Mouse (Mus musculus): ENCODE measurements around the gene F2r. TPM values are rescaled to one million over a fixed set of nuclear protein-coding genes. Genes with fewer than 3 reads are reported as not detected.

Gene F2r
- polyA plus RNA-seq, 2 experiments = 38.5 to 77.2 TPM

- 89% methylated on average over 10 of the region's 10 CpGs for WGBS
- ATAC-seq (ENCODE audit: low FRiP score, low read depth) (no peak), DNase-seq (ENCODE audit: low spot score) (no peak)
- no peak overlapping the region for H3K4me2 ChIP-seq (replicated peaks; ENCODE audit: low read depth, low read length, severe bottlenecking)
- no peak for TF ChIP-seq POLR2A (IDR thresholded peaks at IDR 0.05; ENCODE audit: borderline replicate concordance, extremely low read depth, insufficient read depth, insufficient read length)
- H3K27ac ChIP-seq (replicated peaks; ENCODE audit: low read depth, low read length) = no peak overlapping the region
- H3K27me3 ChIP-seq (ENCODE audit: control insufficient read depth, insufficient read depth, low read length) = no peaks in the 10 kb centered on the region
- no peak overlapping the region for H3K9ac ChIP-seq (ENCODE audit: low read depth, low read length, severe bottlenecking)
- no peaks in the 10 kb centered on the region for H3K4me1 ChIP-seq (ENCODE audit: control insufficient read depth, insufficient read depth, low read length)
- H3K9me3 ChIP-seq (ENCODE audit: control insufficient read depth, low read length) = no peaks in the 10 kb centered on the region
- no peak overlapping the region for H3K4me3 ChIP-seq (replicated peaks; ENCODE audit: low read length)
- H3K36me3 ChIP-seq (ENCODE audit: control insufficient read depth, insufficient read depth, low read length) = peaks cover 10% of the 10 kb centered on the region
Measured at GRCm38 (mm10) chr13:95597578-95597977, 20.7 kb downstream of the F2r start.

- no peak for ATAC-seq (ENCODE audit: low FRiP score, low read depth)
- 82% methylated on average over 7 of the region's 7 CpGs for WGBS
- Histone ChIP-seq H3K36me3 (ENCODE audit: control insufficient read depth, insufficient read depth, low read length) (0 out of 2 replicates have a peak, but pooled peaks cover 6% of the 10 kb centered on the region), H3K9ac (ENCODE audit: low read depth, low read length, severe bottlenecking) (no peak overlapping the region), H3K4me3 (replicated peaks; ENCODE audit: low read length) (no peak overlapping the region), H3K27me3 (ENCODE audit: control insufficient read depth, insufficient read depth, low read length) (no peaks in the 10 kb centered on the region), H3K4me1 (ENCODE audit: control insufficient read depth, insufficient read depth, low read length) (no peaks in the 10 kb centered on the region), H3K27ac (replicated peaks; ENCODE audit: low read depth, low read length) (no peak overlapping the region), H3K4me2 (replicated peaks; ENCODE audit: low read depth, low read length, severe bottlenecking) (no peak overlapping the region), H3K9me3 (ENCODE audit: control insufficient read depth, low read length) (no peaks in the 10 kb centered on the region)
- no peak for DNase-seq (ENCODE audit: low spot score)
- TF ChIP-seq POLR2A (IDR thresholded peaks at IDR 0.05; ENCODE audit: borderline replicate concordance, extremely low read depth, insufficient read depth, insufficient read length) = no peak
Measured at GRCm38 (mm10) chr13:95596689-95597088, 21.6 kb downstream of the F2r start.

GRCm38 (mm10) chr13:95595921-95596320, 22.4 kb downstream of the F2r start:
- Histone ChIP-seq H3K9ac (ENCODE audit: low read depth, low read length, severe bottlenecking) (no peak overlapping the region), H3K36me3 (ENCODE audit: control insufficient read depth, insufficient read depth, low read length) (no peaks in the 10 kb centered on the region), H3K27ac (replicated peaks; ENCODE audit: low read depth, low read length) (no peak overlapping the region), H3K4me3 (replicated peaks; ENCODE audit: low read length) (no peak overlapping the region), H3K4me2 (replicated peaks; ENCODE audit: low read depth, low read length, severe bottlenecking) (no peak overlapping the region), H3K27me3 (ENCODE audit: control insufficient read depth, insufficient read depth, low read length) (no peaks in the 10 kb centered on the region), H3K9me3 (ENCODE audit: control insufficient read depth, low read length) (no peaks in the 10 kb centered on the region), H3K4me1 (ENCODE audit: control insufficient read depth, insufficient read depth, low read length) (no peaks in the 10 kb centered on the region)
- ATAC-seq (ENCODE audit: low FRiP score, low read depth) (no peak), DNase-seq (ENCODE audit: low spot score) (no peak)
- no peak for TF ChIP-seq POLR2A (IDR thresholded peaks at IDR 0.05; ENCODE audit: borderline replicate concordance, extremely low read depth, insufficient read depth, insufficient read length)
- WGBS = 64% methylated on average over 5 of the region's 5 CpGs

- no peak overlapping the region for H3K27ac ChIP-seq (replicated peaks; ENCODE audit: low read depth, low read length)
- DNase-seq (ENCODE audit: low spot score) (no peak), ATAC-seq (ENCODE audit: low FRiP score, low read depth) (no peak)
- no peaks in the 10 kb centered on the region for H3K9me3 ChIP-seq (ENCODE audit: control insufficient read depth, low read length)
- no peak overlapping the region for H3K9ac ChIP-seq (ENCODE audit: low read depth, low read length, severe bottlenecking)
- H3K4me2 ChIP-seq (replicated peaks; ENCODE audit: low read depth, low read length, severe bottlenecking) = no peak overlapping the region
- H3K4me3 ChIP-seq (replicated peaks; ENCODE audit: low read length) = no peak overlapping the region
- H3K4me1 ChIP-seq (ENCODE audit: control insufficient read depth, insufficient read depth, low read length) = no peaks in the 10 kb centered on the region
- TF ChIP-seq POLR2A (IDR thresholded peaks at IDR 0.05; ENCODE audit: borderline replicate concordance, extremely low read depth, insufficient read depth, insufficient read length) = no peak
- no peaks in the 10 kb centered on the region for H3K27me3 ChIP-seq (ENCODE audit: control insufficient read depth, insufficient read depth, low read length)
- 68% methylated on average over 7 of the region's 7 CpGs for WGBS
- no peaks in the 10 kb centered on the region for H3K36me3 ChIP-seq (ENCODE audit: control insufficient read depth, insufficient read depth, low read length)
Measured at GRCm38 (mm10) chr13:95595411-95595810, 22.9 kb downstream of the F2r start.

GRCm38 (mm10) chr13:95592860-95593259, 25.4 kb downstream of the F2r start:
- H3K4me1 ChIP-seq (ENCODE audit: control insufficient read depth, insufficient read depth, low read length) = no peaks in the 10 kb centered on the region
- H3K36me3 ChIP-seq (ENCODE audit: control insufficient read depth, insufficient read depth, low read length) = no peaks in the 10 kb centered on the region
- H3K27me3 ChIP-seq (ENCODE audit: control insufficient read depth, insufficient read depth, low read length) = no peaks in the 10 kb centered on the region
- no peaks in the 10 kb centered on the region for H3K9me3 ChIP-seq (ENCODE audit: control insufficient read depth, low read length)
- TF ChIP-seq POLR2A (IDR thresholded peaks at IDR 0.05; ENCODE audit: borderline replicate concordance, extremely low read depth, insufficient read depth, insufficient read length) = no peak
- no peak overlapping the region for H3K4me2 ChIP-seq (replicated peaks; ENCODE audit: low read depth, low read length, severe bottlenecking)
- ATAC-seq (ENCODE audit: low FRiP score, low read depth) (no peak), DNase-seq (ENCODE audit: low spot score) (no peak)
- H3K4me3 ChIP-seq (replicated peaks; ENCODE audit: low read length) = no peak overlapping the region
- no peak overlapping the region for H3K9ac ChIP-seq (ENCODE audit: low read depth, low read length, severe bottlenecking)
- H3K27ac ChIP-seq (replicated peaks; ENCODE audit: low read depth, low read length) = no peak overlapping the region
- WGBS = 57% methylated on average over 10 of the region's 10 CpGs

- Histone ChIP-seq H3K27me3 (ENCODE audit: control insufficient read depth, insufficient read depth, low read length) (no peaks in the 10 kb centered on the region), H3K4me3 (replicated peaks; ENCODE audit: low read length) (no peak overlapping the region), H3K36me3 (ENCODE audit: control insufficient read depth, insufficient read depth, low read length) (no peaks in the 10 kb centered on the region), H3K4me2 (replicated peaks; ENCODE audit: low read depth, low read length, severe bottlenecking) (no peak overlapping the region), H3K9me3 (ENCODE audit: control insufficient read depth, low read length) (no peaks in the 10 kb centered on the region), H3K9ac (ENCODE audit: low read depth, low read length, severe bottlenecking) (no peak overlapping the region), H3K27ac (replicated peaks; ENCODE audit: low read depth, low read length) (no peak overlapping the region), H3K4me1 (ENCODE audit: control insufficient read depth, insufficient read depth, low read length) (no peaks in the 10 kb centered on the region)
- TF ChIP-seq POLR2A (IDR thresholded peaks at IDR 0.05; ENCODE audit: borderline replicate concordance, extremely low read depth, insufficient read depth, insufficient read length) = no peak
- ATAC-seq (ENCODE audit: low FRiP score, low read depth) (no peak), DNase-seq (ENCODE audit: low spot score) (no peak)
- WGBS = 82% methylated on average over 3 of the region's 3 CpGs
Measured at GRCm38 (mm10) chr13:95591606-95592005, 26.7 kb downstream of the F2r start.
